Mouse (Mus musculus) megakaryocyte, adult 5-6 weeks (primary cell): ENCODE results near the gene Hoxa1. TPM values are rescaled to one million over a fixed set of nuclear protein-coding genes. Genes with fewer than 3 reads are reported as not detected.

Source experiments
- ATAC-seq: 2 replicates; pipeline ENCODE4 v1.8.0; 2016; ENCODE audit warnings: mild to moderate bottlenecking, inconsistent platforms; ENCODE audit not compliant: poor library complexity, severe bottlenecking
- total RNA-seq, 2 experiments: library from RNA; stranded (forward) in 1 of 2; stranded (reverse) in 1 of 2; fragments of 153-499, 151-499 nt in 1 of 2; fragments of 221-1000, 200-1000 nt in 1 of 2; gene quantifications; 2 replicates each; pipeline versions ENCODE4 v1.2.3 to v1.2.4; 2015 to 2017

Hoxa1 gene
- total RNA-seq (2015) (0.11 TPM in 1 of 2 replicates, not detected in the other), total RNA-seq (2017) (0.37 TPM in 1 of 2 replicates, not detected in the other)

- ATAC-seq = peak; percentile 93
These were observed at the start of gene Hoxa1 for GRCm38 (mm10) chr6:52158276-52159051. TSS of gene Hoxa1 (minus strand) at chr6:52158317.

GRCm38 (mm10) chr6:52207684-52207976 is 49.5 kb upstream of the Hoxa1 start:
- ATAC-seq = no peak

GRCm38 (mm10) chr6:52206882-52207683 is 49.0 kb upstream of the Hoxa1 start:
- ATAC-seq = no peak

GRCm38 (mm10) chr6:52205638-52206621 is 47.8 kb upstream of the Hoxa1 start:
- ATAC-seq = no peak

- no peak for ATAC-seq
These were observed 47.1 kb upstream of the Hoxa1 start for GRCm38 (mm10) chr6:52205221-52205620.

GRCm38 (mm10) chr6:52204050-52204752 is 46.1 kb upstream of the Hoxa1 start, which contains the start of gene Hoxa5:
TSS of gene Hoxa5 (minus strand) at chr6:52204587.
- no peak for ATAC-seq

GRCm38 (mm10) chr6:52203371-52204049 is 45.4 kb upstream of the Hoxa1 start:
- no peak for ATAC-seq

GRCm38 (mm10) chr6:52203121-52203370 is 44.9 kb upstream of the Hoxa1 start:
- ATAC-seq = no peak

GRCm38 (mm10) chr6:52202362-52203120 is 44.4 kb upstream of the Hoxa1 start:
- ATAC-seq = no peak

GRCm38 (mm10) chr6:52201269-52201668 is 43.2 kb upstream of the Hoxa1 start:
- ATAC-seq = no peak

GRCm38 (mm10) chr6:52200751-52201250 is 42.7 kb upstream of the Hoxa1 start:
- ATAC-seq = no peak

- ATAC-seq = no peak
These were observed 42.1 kb upstream of the Hoxa1 start for GRCm38 (mm10) chr6:52200073-52200750.

- ATAC-seq = no peak
These were observed 39.2 kb upstream of the Hoxa1 start for GRCm38 (mm10) chr6:52197271-52197670.

- no peak for ATAC-seq
These were observed 38.7 kb upstream of the Hoxa1 start for GRCm38 (mm10) chr6:52196811-52197210.

- ATAC-seq = no peak
These were observed 36.6 kb upstream of the Hoxa1 start for GRCm38 (mm10) chr6:52194690-52195089.

GRCm38 (mm10) chr6:52191860-52192550 is 33.9 kb upstream of the Hoxa1 start:
- peak; percentile 98 for ATAC-seq

GRCm38 (mm10) chr6:52190906-52191810 is 33.0 kb upstream of the Hoxa1 start, which contains the start of gene Hoxa4:
TSS of gene Hoxa4 (minus strand) at chr6:52191753.
- ATAC-seq = no peak
